Mouse (Mus musculus): ENCODE results near the gene Qtrt2.
A peak's percentile ranks its signal among the peaks of the same experiment; 100 is the strongest.

The Qtrt2 gene

DNA sequence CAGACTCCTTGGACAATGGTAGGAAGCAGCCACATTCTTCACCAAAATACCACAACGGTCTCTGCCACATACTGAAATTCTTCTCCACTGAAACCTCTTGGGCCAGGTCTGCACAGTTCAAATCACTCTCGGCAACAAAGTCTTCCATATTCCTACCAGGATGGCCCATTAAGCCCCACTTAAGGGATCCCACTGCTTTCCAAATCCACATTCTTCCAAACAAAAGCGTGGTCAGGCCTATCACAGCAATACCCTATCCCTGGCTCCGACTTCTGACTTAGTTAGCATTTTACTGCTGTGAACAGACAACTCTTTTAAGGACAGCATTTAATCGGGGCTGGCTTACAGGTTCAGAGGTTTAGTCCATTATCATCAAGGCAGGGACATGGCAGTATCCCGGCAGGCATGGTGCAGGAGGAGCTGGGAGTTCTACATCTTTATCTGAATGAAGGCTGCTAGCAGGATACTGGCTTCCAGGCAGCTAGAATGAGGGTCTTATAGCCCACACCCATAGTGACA lies at the start of gene Qtrt2:
TSS of gene Qtrt2 (minus strand) at position 469 of the 519 bp plus-strand sequence.
- no peak for DNase-seq

DNA sequence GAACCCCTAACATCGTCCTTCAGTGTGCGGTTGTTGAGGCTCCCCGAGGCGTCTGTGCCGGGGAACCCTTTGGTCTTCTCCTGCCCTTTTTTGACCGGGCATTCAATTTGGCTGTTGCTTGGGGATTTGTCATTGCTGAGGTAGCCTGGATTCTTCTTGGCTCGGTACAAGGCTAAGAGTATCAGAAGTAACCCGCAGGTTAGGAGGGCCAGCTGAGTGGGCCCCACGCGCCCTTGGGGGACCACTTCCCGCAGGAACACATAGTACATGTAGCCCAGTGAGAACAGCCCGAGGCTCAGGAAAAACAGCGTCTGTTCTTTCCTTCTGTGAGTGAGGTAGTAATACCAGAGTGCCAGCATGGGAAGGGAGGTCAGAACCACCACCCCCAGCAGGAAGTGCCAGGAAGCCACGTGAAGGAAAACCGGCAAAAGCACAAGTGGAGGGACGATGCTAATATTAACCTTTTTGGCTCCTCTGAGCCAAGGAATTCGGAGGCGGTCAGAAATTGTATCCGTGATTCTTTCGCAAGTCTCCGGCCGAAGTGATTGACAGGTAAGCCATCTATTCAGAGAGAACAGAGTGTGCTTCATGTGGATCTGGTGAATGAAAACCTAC lies 47.1 kb upstream of the Qtrt2 start:
- DNase-seq, result no peak

DNA sequence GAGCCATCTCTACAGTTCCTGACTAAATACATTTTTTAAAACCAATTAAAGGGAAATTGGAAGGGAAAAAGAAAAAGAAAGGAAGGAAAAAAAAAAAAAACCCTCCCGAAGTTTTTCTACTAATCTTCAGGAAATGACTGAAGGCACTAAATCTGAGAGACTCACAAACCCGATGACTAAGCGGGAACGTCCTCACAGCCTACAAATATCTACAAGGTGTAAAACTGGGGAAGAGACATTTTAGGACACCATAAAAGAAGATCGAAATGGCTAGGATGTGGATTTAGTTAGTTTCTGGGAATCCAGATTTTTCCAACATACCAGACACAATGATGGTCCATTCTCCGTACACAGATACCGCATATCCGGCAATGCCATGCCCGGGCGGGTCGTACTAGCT lies 46.5 kb upstream of the Qtrt2 start:
- no peak for DNase-seq

DNA sequence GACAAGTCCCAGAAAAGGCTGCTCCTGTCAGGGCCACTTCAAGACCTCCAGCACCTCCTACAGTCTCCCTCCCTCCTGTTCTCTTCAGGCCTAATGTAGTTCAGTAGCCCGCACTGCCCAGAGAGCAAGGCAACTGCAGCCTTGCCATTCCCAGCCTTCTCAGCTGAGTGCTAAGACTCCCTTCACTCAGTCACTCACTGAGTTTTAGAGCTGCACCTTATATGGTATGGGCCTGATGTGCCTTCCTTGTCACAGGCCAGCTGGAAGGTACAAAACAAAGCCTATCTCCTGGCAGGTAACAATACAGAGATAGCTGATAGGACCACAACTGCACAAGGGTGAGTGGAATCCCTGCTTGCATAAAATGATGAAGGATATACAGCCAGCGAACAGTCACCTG lies 45.8 kb upstream of the Qtrt2 start:
- no peak for DNase-seq

DNA sequence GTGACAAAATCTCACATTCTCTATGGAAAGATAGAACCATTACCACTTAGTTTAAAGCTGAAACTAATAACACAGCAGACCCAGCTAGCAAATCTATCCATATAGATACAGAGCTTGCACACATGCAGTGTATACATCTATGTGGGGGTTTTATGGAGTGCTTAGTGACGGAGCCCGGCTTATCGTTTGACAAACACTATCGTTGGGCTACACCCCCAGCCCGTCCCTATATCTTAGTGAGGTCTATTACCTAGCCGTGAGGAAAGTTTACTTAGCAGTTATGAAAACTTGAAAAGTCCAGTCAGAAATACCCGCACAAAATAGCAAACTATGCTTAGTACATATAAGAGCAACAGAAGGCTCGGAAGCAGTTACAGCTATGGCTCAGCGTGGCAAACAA lies 45.1 kb upstream of the Qtrt2 start:
- no peak for DNase-seq

DNA sequence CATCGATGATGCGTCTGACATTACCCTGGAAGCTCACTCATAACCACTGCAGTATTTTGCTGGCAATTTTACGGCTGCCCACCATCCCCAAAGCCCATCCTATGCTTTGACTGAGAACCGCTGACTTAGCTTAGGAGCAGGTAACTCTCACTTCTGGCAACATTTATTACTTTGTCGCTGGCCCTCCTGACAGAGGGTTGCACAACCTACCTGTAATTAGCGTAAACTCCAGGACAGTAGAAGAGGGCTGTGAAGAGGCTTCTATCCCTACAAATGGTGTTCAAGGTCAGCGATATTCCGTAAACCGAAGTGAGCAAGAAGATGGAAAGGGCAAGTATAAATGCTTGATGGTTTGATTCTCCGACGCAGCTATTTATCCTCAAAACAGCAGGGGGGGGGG lies 44.6 kb upstream of the Qtrt2 start:
- DNase-seq, result no peak

DNA sequence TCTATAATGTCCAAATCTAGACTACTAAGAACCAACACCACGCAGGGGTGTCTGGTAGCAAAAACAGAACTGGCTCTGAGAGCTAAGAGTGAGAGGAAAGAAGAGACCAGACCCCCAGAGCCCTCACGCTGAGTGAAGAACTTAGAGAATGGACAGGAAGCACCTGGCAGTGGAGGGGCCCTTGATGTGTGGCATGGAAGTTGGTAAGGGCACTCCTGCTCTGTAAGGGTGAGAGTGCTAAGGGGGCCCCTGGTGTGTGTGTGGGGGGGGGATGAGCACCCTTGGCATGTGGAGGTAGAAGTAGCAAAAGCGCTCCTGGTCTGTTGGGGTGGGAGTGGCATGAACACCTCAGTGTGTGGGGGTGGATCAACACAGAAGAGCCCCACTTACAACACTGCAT lies 43.8 kb upstream of the Qtrt2 start:
- no peak for DNase-seq

DNA sequence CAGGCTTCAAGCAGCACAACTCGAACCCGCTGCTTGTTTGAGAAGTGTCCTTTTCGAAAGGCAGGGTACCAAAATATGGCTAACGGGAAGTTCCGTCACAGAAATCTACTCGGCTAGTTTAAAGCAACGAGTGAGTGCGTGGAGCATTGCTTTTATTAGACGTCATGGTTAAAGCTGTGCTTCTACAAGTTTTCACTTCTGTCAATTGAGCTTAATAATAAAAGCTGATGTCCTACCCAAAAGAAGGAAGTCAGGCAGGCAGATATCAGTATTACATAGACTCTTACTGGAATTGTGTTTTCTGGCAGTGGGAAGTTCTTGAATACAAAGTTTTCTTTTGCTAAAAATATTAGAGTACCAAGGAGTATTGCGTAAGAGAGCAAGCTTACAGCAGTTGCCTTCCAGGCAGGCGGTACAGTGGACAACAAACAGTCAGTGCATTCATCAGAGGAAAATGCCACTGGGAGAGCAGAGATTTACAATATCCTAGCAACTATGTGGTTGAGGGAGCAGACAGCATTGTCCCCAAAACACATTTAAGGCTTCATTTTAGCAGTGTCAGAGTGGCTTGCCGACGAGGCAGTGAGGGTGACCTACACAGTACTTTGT lies 39.3 kb upstream of the Qtrt2 start:
- DNase-seq, result no peak

DNA sequence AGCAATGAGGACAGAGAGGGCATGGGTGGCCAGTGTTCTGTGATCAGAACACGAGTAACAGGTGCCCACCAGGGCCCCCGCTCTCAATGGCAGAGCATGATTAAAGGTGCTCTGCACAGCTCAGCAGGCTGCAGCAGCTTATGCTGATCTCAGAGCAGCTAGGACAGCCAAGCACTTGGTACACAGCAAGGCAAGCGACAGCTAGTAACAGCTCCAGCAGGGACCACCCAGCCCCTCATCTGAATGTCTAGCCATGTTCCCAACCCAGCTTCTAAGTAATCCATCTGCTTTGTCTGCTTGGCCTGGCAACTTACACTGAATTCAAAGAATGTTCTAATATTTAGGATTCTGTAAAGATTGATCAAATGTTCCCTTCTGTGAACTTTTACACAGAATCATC lies 37.2 kb upstream of the Qtrt2 start:
- DNase-seq, result no peak

DNA sequence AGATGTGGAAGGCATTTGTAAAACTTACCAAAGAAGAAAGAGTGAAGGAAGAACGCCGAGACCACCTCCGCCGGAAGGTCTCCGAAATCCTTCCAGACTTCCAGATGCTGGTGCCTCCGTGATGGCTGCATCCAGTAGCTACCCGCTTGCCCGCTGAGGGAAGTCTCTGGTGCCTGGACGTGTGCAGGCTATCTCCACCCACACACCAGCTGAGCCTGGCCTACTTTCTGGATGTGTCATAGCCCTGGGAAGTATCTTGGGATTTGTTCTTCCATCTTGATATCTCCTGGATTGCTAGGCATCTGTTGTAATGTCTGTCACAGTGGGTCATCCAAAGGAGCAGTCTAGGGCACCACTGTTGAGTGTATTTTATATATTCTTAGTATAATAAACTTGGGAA lies 36.7 kb upstream of the Qtrt2 start:
- DNase-seq, result no peak

DNA sequence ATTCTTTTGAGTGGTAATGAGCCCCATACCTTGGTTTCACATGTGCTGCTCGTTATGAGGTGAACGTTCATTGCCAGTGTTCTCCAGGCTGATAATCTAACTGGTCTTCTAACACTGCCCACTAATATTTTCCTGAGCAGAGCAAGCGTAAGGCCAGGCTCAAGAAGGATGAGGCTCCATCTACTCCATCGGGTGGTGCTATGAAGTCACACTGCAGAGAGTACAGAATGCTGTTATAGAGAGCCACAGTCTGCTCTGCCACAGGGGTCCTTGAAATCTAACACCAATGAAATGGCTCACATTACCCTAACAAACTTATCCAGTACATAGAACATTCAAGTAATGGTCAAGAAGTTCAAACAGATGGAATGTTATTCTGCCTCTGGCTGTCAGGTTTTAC lies 31.4 kb upstream of the Qtrt2 start:
- no peak for DNase-seq

DNA sequence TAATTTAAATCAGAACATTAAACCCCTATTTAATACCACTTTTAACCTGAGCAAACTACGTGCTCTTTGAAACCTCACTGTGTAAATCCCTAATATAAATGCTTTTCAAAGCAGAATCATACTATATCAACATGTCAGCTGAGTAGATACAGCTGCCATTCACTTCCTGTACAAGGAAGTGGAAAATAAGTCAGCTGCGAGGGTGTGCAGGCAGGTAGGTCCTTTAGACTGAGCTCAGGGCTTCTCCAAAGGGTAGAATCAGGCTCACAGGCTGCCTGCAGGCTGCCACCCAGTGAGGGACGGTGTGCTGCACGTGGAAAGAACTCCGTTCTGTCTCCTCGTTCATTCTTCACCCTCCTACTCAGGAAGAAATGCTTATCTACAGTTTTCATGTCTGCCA lies 28.3 kb upstream of the Qtrt2 start:
- no peak for DNase-seq

DNA sequence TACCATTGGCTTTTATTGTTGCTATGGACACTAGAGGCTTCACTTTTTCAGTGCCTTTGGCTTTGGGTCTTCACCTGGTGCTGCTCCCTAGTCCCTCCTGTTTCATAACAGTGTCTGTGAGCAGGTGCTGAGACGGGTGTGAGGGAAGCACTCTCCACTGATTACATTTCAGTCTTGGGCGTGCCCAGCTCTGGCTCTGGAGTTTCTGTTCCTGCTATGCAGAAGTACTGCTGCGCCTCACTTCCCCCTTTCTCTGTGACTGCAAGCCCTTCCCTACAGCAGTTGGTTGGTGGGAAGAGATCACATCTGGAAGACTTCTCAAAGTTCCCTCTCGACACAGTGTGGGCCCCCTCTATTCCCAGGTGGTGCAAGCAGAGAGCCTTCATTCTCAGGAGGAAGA lies 25.0 kb upstream of the Qtrt2 start:
- no peak for DNase-seq

DNA sequence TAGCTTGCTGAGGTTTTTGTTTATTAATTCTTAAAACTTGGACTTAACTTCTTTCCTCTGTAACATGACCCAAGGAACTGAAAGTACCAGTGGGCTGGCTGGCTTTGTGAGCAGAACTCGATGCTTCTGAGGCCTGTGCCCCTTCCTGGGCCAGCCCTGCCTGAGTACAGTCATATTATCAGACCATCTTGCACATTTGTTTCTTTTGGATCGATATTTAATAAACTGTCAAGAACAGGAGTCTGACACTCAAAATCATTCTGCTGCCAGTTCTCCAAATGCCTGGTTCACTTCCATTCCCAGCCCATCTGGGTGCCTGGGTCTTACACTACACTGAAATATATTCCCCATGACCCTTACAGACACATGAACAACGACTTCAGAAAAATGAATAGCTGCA lies 19.3 kb upstream of the Qtrt2 start:
- DNase-seq, result no peak

DNA sequence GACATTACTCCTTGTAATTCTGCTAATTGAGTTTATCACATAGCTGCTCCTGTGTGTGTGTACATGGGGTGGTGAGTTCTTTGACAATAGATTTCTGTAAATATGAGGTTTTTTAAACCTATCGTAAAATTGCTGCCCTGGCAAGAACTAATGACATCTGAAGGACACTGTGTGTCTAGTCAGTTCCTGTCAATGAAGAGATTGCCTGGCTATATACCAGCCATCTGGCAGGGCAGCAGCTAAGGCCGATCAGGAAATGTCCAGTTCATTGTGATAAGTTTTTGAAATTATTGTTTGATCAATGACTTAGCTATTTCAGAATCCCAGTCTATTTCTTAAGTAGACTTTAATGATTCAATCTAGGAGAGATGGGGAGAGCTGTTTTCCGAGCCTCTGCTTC lies 18.7 kb upstream of the Qtrt2 start:
- no peak for DNase-seq

DNA sequence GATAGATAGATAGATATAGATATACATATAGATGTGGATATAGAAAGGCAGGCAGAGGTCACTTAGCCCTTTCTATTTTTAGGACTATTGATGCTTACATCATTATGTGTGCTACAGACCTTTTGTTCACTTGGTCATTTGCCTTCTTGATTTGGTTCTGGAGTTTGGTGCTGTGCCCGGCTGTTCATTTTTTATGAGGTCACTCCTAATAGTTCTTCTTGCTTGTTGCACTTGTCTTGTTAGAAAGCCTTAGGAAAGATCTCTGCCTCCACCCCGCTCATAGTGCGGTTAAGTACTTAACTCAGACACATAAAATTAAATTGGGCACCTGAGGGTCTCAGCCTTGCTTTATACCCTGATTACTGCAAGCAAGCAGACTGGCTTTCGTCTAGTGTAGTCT lies 14.2 kb upstream of the Qtrt2 start:
- no peak for DNase-seq

DNA sequence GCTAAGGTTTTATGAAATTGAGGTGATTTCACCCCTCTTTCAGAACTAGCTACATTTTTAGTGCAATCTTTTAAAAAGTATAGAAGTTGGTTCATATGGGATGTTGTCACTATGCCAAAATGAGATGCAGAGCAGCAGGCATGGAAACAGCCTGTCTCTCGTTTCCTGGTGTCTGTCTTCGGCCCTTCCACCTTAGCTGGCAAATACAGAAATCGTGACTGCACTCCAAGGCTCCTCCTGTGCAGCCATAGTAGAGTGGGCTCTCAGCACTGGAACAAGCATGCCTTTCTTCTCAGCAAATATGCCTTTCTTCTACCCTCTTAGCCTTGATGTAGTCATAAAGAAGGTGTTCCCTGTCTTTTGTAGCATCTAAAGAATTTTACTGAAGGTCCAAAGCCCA lies 9.3 kb upstream of the Qtrt2 start:
- no peak for DNase-seq

DNA sequence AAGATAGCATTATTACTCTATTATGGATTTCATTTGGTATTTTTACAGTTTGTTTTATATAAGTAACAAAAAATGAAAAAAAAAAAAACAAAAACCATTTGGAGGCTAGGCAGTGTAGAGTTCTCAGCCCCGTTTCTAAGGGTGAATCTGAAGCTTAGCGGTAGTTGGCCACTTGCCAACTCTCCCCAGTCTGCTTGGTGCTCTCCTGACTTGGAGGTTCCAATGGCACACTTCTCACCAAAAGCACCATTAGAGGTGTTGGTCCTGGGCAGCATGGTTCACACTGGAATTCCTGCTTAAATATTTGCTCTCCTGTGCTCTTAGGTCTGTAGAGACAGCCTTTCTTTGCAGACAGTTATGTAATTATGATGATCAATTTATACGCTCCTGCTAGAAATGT lies 8.8 kb upstream of the Qtrt2 start:
- DNase-seq, result peak; percentile 38 to 45

DNA sequence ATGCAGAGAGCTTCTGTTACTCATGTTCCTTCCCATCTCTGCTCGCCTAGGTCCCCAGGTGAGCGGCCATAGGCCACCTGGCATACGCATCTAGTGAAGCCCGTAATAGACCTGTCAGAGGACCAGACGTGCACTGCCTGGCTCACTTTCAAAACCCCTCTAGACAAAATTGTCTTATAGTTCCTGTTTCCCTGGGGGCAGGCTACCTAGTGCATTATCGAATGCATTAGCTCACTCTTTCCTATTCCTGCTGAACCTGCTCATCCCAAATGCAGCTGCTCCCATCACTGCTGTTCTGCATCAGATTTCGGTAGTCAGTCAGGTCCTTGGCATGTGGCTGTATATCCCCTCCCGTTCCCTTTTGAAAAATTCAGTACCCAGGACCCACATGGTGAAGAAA lies 8.2 kb upstream of the Qtrt2 start:
- DNase-seq, result no peak

DNA sequence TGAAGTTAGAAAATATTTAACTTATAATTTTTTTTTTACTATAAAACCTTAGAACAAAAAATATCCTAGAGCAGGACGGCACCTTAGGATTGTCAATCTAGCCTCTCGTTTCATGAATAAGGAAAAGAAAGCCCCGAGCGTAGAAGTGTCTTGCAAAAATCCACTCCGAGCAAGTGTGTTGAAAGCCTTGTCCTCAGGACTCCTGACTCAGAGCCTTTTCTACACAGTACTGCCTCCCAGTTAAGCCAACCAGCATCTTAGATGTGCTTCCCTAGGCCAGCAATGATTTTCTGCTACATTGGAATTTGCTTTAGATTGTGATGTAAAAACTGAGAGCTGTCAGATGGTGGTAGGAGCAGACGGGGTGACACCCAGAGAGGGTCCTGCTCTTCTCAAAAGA lies 6.4 kb upstream of the Qtrt2 start:
- no peak for DNase-seq

DNA sequence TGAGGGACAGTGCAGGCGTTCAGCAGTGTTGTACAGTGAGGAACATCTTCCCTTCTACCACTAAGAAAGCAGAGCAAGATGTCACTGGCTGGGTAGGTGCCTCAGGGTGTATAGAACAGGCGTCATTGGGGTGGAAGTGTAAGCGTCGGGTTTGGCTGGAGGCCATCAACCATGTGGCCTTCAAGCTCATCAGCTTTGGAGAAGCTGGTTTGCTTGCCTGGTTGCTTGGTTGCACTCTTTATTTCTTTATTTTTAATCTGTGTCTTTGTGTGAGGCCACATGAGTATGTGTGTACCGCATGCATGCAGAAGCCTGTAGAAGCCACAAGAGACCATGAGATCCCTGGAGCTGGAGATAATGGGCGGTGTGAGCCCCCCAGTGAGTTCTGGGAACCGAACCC lies 5.7 kb upstream of the Qtrt2 start:
- no peak for DNase-seq

DNA sequence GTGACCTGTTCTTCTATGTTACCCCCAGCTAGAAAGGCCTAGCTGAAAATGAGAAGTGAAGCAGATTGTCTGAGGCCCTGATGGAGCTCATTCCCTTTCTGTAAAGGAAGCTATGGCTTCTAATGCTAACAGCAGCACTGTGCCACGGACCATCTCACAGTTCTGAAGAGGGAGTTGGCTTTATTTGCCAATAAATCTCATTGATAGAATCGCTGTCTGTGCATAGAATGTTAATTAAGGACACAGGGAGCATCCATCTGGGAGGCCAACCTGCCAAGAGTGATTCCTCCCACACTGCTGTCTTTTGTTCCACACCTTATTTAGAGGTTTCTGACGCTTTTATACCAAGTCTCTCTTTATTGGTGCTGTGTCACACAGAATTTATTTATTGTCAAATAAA lies 4.9 kb upstream of the Qtrt2 start:
- DNase-seq, result no peak

DNA sequence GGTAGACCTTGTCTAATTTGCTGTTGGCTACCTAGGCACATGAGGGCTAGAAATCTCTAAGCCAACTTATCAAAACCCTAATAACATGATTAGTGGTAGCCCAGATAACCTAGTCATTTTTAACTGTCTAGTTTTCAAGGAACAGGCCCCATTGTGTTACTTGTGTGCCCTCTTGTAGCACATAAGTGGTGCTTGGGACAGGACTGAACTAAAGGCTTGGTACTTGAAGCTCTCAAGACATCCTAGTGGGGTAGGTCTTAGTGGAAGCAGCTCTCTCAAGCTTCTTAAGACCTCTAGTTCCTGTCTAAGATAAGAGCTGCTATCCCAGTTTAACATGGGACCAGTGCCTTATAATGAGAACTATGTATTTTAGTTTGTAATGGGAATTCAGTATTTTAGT lies 4.0 kb upstream of the Qtrt2 start:
- no peak for DNase-seq

DNA sequence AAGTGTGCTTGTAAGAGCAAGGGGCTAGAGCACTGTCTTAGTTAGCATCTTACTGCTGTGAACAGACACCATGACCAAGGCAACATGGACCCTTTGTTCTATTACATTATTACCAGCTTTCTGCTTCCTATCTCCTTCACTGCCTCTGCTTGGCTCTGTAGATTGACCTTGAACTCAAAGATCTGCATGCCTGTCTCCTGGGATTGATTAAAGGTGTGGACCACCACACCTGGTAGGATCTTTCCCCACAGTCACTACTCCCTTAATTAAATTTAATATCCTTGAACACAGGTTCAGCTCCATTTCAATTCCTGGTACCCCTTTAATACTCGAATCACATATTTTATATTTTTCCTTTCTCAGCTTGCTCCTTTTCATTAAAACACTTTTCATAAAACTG lies 763 bp downstream of the Qtrt2 start:
- no peak for DNase-seq

DNA sequence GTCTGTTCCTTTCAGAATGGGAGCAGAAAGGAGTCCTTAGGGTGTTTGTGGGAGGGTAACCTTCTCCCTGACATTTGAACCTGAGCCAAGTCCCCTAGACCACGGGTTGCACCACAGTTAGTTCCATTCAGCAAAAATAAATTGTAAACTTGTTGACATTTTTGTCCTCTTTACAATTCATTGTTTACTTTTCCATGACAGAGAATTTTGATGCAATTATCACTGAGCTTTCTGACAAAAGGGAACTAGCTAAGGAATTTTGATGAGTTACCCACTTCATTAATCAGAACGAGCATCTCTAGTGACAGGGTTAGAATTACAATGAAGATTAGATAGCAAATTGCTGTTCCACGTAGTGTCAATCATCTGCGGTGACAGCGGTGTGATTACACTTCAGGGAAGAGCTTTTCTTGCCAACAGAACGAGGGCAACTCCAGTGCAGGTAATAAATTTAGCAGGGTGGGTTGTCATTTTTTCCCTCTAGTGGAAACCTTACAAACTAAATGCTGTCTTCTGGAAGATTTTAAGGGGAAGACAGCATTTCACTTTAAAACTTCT lies 1.5 kb downstream of the Qtrt2 start:
- DNase-seq, result no peak
